Mouse (Mus musculus) embryonic fibroblast, embryonic 13.5 days (primary cell): ENCODE measurements at regions not wholly inside any gene's neighbourhood (a gene's known extent, or its start where the extent isn't known, plus 50 kb on each side); places are given as distances from the start of the nearest gene placed in this dataset.

Experiments used
- CTCF ChIP-seq: IDR thresholded peaks from 2 replicates; pipeline ENCODE4 v1.5.1; 2011; ENCODE audit warnings: mild to moderate bottlenecking, control low read depth, low read length, moderate library complexity, borderline replicate concordance; ENCODE audit not compliant: insufficient read depth
- POLR2A ChIP-seq: IDR thresholded peaks from 2 replicates; pipeline ENCODE4 v1.6.1; 2011; ENCODE audit warnings: low read depth, mild to moderate bottlenecking, control low read depth, low read length, moderate library complexity

DNA sequence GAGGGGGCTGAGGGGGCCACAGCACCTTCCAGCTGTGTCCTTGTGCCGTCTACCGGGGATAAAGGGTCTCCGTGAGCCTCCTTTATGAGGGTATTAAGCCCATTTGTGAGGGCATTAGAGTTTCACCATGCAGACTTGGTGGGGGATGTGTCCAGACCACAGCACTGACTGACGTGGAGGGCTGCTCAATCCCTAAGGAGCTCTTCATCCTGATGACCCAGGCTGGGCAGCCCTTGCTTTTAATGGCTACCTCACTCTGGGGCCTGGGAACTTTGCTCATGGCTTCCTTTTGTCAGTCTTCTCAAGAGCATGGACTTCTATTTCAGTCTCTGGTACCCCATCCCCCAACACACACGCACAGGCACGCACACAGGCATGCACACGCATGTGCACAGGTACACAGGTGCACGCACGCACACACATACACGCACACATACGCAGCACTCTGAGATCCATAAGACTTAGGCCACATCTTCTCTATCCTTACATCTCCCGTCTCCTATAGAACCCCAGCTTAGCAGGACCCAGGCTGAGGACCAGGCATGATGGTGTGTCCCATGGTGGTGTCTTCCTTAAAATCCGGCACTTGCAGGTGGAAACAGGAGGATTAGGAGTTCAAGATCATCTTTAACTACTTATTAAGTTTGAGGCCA is 97.1 kb upstream of the Thy1 start:
- no peak; the same call in 1 of the 2 replicates for TF ChIP-seq POLR2A
- TF ChIP-seq CTCF, result peak; percentile 22; the same call in 1 of the 2 replicates
